Mouse (Mus musculus) ES-E14 (cell line): ENCODE measurements around the gene Eif2b5. TPM values are rescaled to one million over a fixed set of nuclear protein-coding genes. Genes with fewer than 3 reads are reported as not detected.

Source experiments
- DNase-seq: peaks from one replicate; pipeline ENCODE4 v3.0.0-alpha.2; 2013; ENCODE audit warnings: low read depth, low spot score
- H3K27ac ChIP-seq: 2 replicates; pipeline ENCODE4 v1.5.1; 2012; ENCODE audit warnings: low read depth, mild to moderate bottlenecking, low read length, moderate library complexity, mixed read lengths; ENCODE audit not compliant: poor library complexity, insufficient read depth, severe bottlenecking
- H3K36me3 ChIP-seq: 2 replicates; pipeline ENCODE4 v1.6.1; 2012; ENCODE audit warnings: mild to moderate bottlenecking, low read length, moderate library complexity, mixed read lengths; ENCODE audit not compliant: control insufficient read depth, poor library complexity, insufficient read depth, severe bottlenecking
- H3K4me1 ChIP-seq, 2 experiments: fragments of 150-350 bp in 1 of 2; sonication (generic) in 1 of 2; 2 replicates each; pipeline ENCODE4 v1.6.1; 2012; ENCODE audit warnings: low read length in 2 of 2, mild to moderate bottlenecking in 1 of 2, mixed read lengths in 1 of 2; ENCODE audit not compliant: control insufficient read depth in 2 of 2, insufficient read depth in 2 of 2, poor library complexity in 1 of 2
- H3K4me3 ChIP-seq, 2 experiments: fragments of 150-350 bp in 1 of 2; sonication (generic) in 1 of 2; 2 replicates each; pipeline ENCODE4 v1.5.1; 2012; ENCODE audit warnings: low read length in 2 of 2, low read depth in 1 of 2, mild to moderate bottlenecking in 1 of 2, mixed read lengths in 1 of 2; ENCODE audit not compliant: insufficient read depth in 1 of 2, poor library complexity in 1 of 2, severe bottlenecking in 1 of 2
- H3K9ac ChIP-seq: 2 replicates; pipeline ENCODE4 v1.6.1; 2012; ENCODE audit warnings: low read depth, mild to moderate bottlenecking, low read length, mixed read lengths; ENCODE audit not compliant: poor library complexity, insufficient read depth, severe bottlenecking
- H3K9me3 ChIP-seq: fragments of 150-350 bp; sonication (generic); 2 replicates; pipeline ENCODE4 v1.6.1; 2012; ENCODE audit warnings: low read depth, mild to moderate bottlenecking, low read length; ENCODE audit not compliant: control insufficient read depth, insufficient read depth
- CHD2 ChIP-seq: IDR thresholded peaks from 2 replicates; pipeline ENCODE4 v1.6.1; 2014; ENCODE audit warnings: mild to moderate bottlenecking, low read depth, low read length, inconsistent platforms
- HCFC1 ChIP-seq: IDR thresholded peaks from 2 replicates; pipeline ENCODE4 v1.6.1; 2012; ENCODE audit warnings: low read length, inconsistent platforms, borderline replicate concordance; ENCODE audit not compliant: insufficient read depth
- MAFK ChIP-seq: IDR thresholded peaks from 2 replicates; pipeline ENCODE4 v1.6.1; 2014; ENCODE audit warnings: mild to moderate bottlenecking, low read depth, low read length, inconsistent platforms; ENCODE audit not compliant: insufficient read depth
- ZC3H11A ChIP-seq: IDR thresholded peaks from 2 replicates; pipeline ENCODE4 v1.6.1; 2012; ENCODE audit warnings: low read depth, mild to moderate bottlenecking, inconsistent platforms, low read length, borderline replicate concordance
- ZNF384 ChIP-seq: IDR thresholded peaks from 2 replicates; pipeline ENCODE4 v1.6.1; 2012; ENCODE audit warnings: low read depth, low read length, inconsistent platforms
- in situ Hi-C, 2 experiments: fragments of 600-800 bp; cut with MboI; formaldehyde crosslinking; loops; one replicate each; pipeline ENCODE4 v1.15.1; 2025; ENCODE audit warnings: low sequenced_read_pairs in 2 of 2, inconsistent platforms in 1 of 2; ENCODE audit not compliant: unreplicated experiment in 2 of 2
- total RNA-seq: library from RNA; depleted of rRNA; stranded (reverse); fragments of 300-350 nt; gene quantifications from 2 replicates; pipeline ENCODE4 v1.2.3, GENCODE M21; 2012; rRNA removed

Eif2b5 gene
- total RNA-seq, 1 experiment: 173 TPM

DNA sequence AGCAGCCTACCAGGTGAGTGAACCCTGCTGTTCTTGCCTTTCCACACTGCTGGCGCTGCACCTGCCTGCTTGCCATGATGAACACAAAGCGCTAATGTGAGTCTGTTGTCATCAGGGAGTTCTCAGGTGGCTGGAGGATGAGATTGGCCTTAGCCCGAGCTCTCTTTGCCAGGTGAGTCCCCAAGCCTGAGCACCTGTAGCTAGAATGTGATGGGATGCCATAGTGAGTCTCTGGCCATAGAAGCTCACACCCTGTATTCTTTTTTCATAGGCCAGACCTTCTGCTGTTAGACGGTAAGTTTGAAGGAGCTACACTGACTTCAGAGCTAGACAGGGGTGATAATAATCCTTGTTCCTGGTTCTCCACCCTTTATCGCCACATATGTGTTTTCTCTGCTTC, 53.1 kb downstream of the Eif2b5 start:
- Histone ChIP-seq H3K27ac (no peak overlapping the region), H3K9me3 (no peaks in the 10 kb centered on the region), H3K4me3 (no peak overlapping the region), H3K4me1 (peaks cover 4 to 5% of the 10 kb centered on the region in 2 experiments; a peak in 3 of 4 replicates), H3K9ac (no peak overlapping the region), H3K36me3 (peaks cover 27% of the 10 kb centered on the region)
- no peak for DNase-seq
- TF ChIP-seq ZC3H11A (no peak), MAFK (no peak), ZNF384 (no peak), CHD2 (no peak), HCFC1 (no peak)
- in situ Hi-C loops: no loop called here

DNA sequence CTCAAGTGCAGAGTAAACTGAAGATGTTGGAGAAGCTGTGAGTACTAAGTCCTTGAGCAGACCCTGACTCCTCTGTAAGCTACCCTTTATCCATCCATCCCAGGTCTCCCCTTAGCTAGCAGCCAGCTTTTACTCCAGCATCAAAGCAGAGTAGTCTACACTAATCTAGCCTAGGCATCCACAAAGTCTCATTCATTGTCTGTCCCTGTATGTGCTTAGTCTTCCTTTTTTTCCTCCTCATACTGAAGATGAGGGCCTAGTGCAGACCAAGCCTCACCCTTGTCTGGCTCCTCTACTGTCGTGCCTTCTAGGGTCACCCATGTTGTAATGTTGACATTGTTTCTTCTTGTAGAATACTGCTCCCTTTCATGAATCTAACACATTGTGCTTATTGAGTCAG, 54.0 kb downstream of the Eif2b5 start:
- Histone ChIP-seq H3K4me1 (peaks cover under 1 to 3% of the 10 kb centered on the region in 2 experiments; a peak in 2 of 4 replicates), H3K9ac (no peak overlapping the region), H3K27ac (no peak overlapping the region), H3K9me3 (no peaks in the 10 kb centered on the region), H3K4me3 (no peak overlapping the region), H3K36me3 (peaks cover 27% of the 10 kb centered on the region)
- in situ Hi-C loops: no loop called here
- no peak for DNase-seq
- no peak for TF ChIP-seq ZNF384
- no peak for TF ChIP-seq MAFK
- no peak for TF ChIP-seq ZC3H11A
- TF ChIP-seq CHD2: no peak
- TF ChIP-seq HCFC1: no peak

DNA sequence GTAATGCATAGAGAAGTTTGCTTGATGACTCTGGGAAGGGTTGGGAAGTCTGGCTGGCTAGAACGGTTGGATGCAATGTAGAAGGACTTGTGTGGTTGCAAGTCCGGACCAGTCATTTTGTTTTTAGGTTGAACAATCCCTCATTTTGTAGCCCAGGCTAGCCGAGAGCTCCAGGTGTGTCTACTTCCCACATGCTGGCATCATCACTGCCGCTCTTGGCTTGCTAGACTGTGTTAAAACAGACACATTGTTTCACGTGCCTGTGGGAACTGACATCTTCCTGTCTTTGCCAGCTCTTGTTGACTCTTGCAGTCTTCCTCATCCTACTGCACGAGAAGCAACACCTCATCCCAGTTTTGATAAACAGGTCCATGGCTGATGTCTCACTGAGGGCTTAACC, 56.4 kb downstream of the Eif2b5 start:
- Histone ChIP-seq H3K4me3 (no peak overlapping the region), H3K27ac (no peak overlapping the region), H3K4me1 (no peaks in the 10 kb centered on the region), H3K36me3 (peaks cover 41% of the 10 kb centered on the region), H3K9ac (no peak overlapping the region), H3K9me3 (no peaks in the 10 kb centered on the region)
- TF ChIP-seq ZC3H11A (no peak), ZNF384 (no peak), MAFK (no peak), CHD2 (no peak), HCFC1 (no peak)
- no peak for DNase-seq
- in situ Hi-C loops: no loop called here

DNA sequence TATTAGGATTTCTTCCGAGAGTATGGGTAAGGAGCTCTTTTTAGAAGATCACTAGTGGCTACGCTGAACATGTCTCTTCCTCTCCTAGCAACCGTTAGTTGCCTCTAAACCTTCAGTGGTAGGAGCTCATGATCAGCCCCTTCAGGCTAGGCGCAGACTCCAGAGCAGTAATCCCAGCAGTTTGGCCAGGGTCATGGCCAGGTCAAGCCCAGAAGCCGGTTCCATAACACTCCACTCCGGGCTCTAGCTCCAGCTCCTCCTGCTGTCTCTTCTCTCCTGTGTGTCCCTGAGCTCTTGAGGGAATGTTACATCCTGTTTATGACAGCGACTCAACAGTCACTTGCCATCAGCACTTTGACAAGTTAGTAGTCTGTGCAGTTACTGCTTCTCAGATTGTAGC, 58.8 kb downstream of the Eif2b5 start:
- DNase-seq: no peak
- TF ChIP-seq CHD2 (no peak), ZC3H11A (no peak), ZNF384 (no peak), MAFK (no peak), HCFC1 (no peak)
- Histone ChIP-seq H3K27ac (no peak overlapping the region), H3K36me3 (peaks cover 28% of the 10 kb centered on the region), H3K4me1 (no peaks in the 10 kb centered on the region), H3K9me3 (no peaks in the 10 kb centered on the region), H3K9ac (no peak overlapping the region), H3K4me3 (no peak overlapping the region)
- in situ Hi-C loops: no loop called here

Other genes starting within 250 kb of the Eif2b5 start
- 118 and 120 TPM in 2 replicates for gene Parl, start 196.4 kb upstream of the Eif2b5 start, total RNA-seq
- gene Cyp2ab1, start 173.4 kb upstream of the Eif2b5 start, total RNA-seq: 0.36 and 0.79 TPM in 2 replicates
- 159 and 168 TPM in 2 replicates for gene Abcc5, start 72.4 kb upstream of the Eif2b5 start, total RNA-seq
- 10.6 and 10.8 TPM in 2 replicates for gene Dvl3, start 18.2 kb downstream of the Eif2b5 start, total RNA-seq
- gene Ap2m1, start 36.7 kb downstream of the Eif2b5 start, total RNA-seq: 170 and 236 TPM in 2 replicates
- 49.8 and 64.0 TPM in 2 replicates for gene Abcf3, start 49.8 kb downstream of the Eif2b5 start, total RNA-seq
- gene Vwa5b2, start 90.7 kb downstream of the Eif2b5 start, total RNA-seq: 0.69 and 1.2 TPM in 2 replicates
- gene Eef1akmt4, start 112.8 kb downstream of the Eif2b5 start, total RNA-seq: 21.6 and 23.0 TPM in 2 replicates
- gene Gm49333, start 112.8 kb downstream of the Eif2b5 start, total RNA-seq: not detected in 2 replicates
- gene Alg3, start 112.9 kb downstream of the Eif2b5 start, total RNA-seq: 28.9 and 43.3 TPM in 2 replicates
- 0.32 and 0.58 TPM in 2 replicates for gene Camk2n2, start 122.5 kb downstream of the Eif2b5 start, total RNA-seq
- gene Ece2, start 131.0 kb downstream of the Eif2b5 start, total RNA-seq: 6.7 and 11.3 TPM in 2 replicates
- gene Psmd2, start 152.8 kb downstream of the Eif2b5 start, total RNA-seq: 200 and 302 TPM in 2 replicates
- gene Eif4g1, start 169.5 kb downstream of the Eif2b5 start, total RNA-seq: 460 and 546 TPM in 2 replicates
- gene Fam131a, start 194.4 kb downstream of the Eif2b5 start, total RNA-seq: 1.9 and 2.6 TPM in 2 replicates
- 125 and 134 TPM in 2 replicates for gene Polr2h, start 218.8 kb downstream of the Eif2b5 start, total RNA-seq
- gene Clcn2, start 218.9 kb downstream of the Eif2b5 start, total RNA-seq: 38.2 and 104 TPM in 2 replicates
- 3.7 and 9.6 TPM in 2 replicates for gene Chrd, start 234.3 kb downstream of the Eif2b5 start, total RNA-seq
- 0.18 and 1.2 TPM in 2 replicates for gene Thpo, start 235.7 kb downstream of the Eif2b5 start, total RNA-seq